Mouse (Mus musculus) MEL (cell line): ENCODE results near the gene Msmo1.

Experiments
- ELF1 ChIP-seq: IDR thresholded peaks from 2 replicates; pipeline ENCODE4 v1.6.1; 2014; ENCODE audit warnings: low read depth, mild to moderate bottlenecking, inconsistent platforms, low read length, improper control_type of control experiment, moderate library complexity
- KAT2A ChIP-seq: conservative IDR thresholded peaks from 2 replicates; pipeline ENCODE4 v1.6.1; 2012; ENCODE audit warnings: low read depth, low read length, improper control_type of control experiment, inconsistent platforms
- MYC ChIP-seq: IDR thresholded peaks from 2 replicates; pipeline ENCODE4 v1.6.1; 2011; ENCODE audit warnings: low read depth, mild to moderate bottlenecking, low read length, improper control_type of control experiment, moderate library complexity
- POLR2A ChIP-seq, 2 experiments: IDR thresholded peaks; 2 replicates each; pipeline ENCODE4 v1.6.1; 2011 to 2012; ENCODE audit warnings: low read length in 2 of 2, mild to moderate bottlenecking in 2 of 2, control low read depth in 1 of 2, improper control_type of control experiment in 1 of 2, low read depth in 1 of 2, moderate library complexity in 1 of 2; ENCODE audit not compliant: control insufficient read depth in 1 of 2, insufficient read depth in 1 of 2, poor library complexity in 1 of 2
- RCOR1 ChIP-seq: IDR thresholded peaks from 2 replicates; pipeline ENCODE4 v1.6.1; 2012; ENCODE audit warnings: low read depth, mild to moderate bottlenecking, inconsistent platforms, low read length, improper control_type of control experiment

DNA sequence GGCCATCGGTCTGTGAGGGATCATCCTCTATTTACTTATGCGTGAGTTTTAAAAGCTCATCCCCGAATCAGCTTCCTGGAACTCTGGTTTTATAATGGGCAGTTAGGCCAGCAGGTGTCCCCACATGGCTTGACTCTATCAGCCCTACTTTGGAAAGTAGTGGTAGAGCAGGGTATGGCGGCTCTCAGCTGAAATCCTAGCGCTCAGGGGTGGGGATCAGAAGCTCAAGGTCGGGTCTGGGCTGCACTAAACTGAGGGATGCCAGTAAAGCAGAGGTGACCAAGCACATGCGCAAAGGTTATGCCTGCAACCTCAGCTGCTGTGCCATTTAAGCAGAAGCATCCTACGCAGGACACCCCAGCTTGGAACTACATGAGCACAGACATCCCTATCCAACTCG is 44.3 kb upstream of the Msmo1 start:
- TF ChIP-seq POLR2A (IDR thresholded peaks at IDR 0.05; ENCODE audit: control insufficient read depth in 1 of 2, insufficient read depth in 1 of 2, low read depth in 1 of 2, low read length in 2 of 2, poor library complexity in 1 of 2) (no peak), MYC (no peak), ELF1 (no peak), KAT2A (no peak), RCOR1 (no peak)
